Mouse (Mus musculus) B cell, adult 2 months (primary cell): ENCODE measurements at regions not wholly inside any gene's neighbourhood (a gene's known extent, or its start where the extent isn't known, plus 50 kb on each side); places are given as distances from the start of the nearest gene placed in this dataset.

ENCODE experiments used
- DNase-seq, 2 experiments: peaks; one replicate each; pipeline ENCODE4 v3.0.0; 2022

DNA sequence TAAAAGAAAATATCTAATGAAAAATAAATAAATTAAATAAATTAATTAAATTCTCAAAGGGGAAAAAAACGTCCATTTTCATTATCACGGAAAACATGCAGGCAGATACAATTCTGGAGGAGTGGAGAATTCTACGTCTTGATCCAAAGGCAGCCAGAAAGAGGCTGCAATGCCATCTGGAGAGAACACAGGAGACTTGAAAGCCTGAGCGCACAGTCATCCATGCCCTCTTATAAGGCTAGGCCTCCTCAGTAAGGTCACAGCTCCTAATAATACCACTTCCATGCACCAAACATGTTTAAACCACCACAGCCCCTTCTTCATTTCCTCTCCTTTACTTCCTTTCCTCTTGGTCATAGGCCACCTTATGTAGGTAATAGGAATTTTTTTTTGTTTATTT, 307.1 kb downstream of the Etv1 start:
- no peak for DNase-seq

DNA sequence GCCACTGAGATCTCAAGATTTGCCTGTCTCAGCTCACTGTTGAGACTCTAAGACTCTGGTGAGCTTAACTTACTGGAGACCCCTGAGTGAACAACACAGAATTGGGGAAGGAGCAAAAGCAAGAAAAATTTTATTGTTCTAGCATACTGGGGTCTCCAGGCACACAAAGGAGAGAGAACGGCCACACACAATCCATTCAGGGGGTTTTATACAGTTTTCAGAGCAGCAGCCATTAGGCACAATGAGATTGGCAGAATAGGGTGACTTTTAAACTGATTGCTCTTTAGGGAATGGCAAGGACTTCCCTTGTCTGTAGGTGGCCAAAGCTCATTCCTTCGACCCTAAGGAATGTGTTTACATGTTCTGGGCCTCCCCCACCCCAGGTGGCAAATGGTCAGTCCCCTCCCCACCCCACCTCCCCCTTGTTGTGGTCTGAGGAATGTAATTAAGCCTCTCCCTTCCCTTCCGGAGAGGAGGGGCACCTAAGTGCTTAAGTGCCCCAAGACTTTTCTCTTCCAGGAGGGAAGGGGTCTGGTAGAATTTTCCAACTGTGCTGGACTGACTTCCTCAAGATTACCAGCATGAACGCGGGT, 315.6 kb downstream of the Etv1 start:
- no peak for DNase-seq

DNA sequence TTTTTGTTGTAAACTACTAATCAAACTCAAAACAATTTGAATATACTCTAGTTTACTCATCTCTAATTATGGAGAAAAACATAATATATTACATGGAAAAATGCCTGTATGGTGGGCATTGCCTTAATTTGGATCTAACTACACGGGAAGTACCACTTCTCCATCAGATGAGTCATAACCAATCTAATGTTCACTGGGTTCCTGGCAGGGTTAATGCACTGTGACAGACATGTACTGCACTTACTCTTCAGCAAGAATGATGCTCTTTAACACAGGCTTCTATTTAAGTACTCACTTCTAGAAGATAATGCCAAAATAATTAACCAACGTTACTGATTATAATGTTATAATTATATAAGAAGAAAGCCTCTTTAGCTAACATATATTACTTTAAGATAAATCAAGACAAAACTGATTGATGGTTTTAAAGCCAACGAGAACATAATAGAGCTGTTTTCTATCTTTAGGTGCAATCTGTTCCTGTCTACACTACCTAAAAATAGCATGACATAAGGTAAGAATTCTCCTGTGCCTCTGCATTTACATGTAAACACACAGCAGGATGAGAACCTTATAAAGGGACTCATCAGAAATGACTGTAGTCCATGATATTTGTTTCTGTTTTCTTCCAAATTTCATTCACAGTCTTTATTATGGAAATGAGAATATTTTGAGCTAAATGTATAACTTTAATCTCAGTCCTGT, 344.4 kb downstream of the Etv1 start:
- DNase-seq: no peak

DNA sequence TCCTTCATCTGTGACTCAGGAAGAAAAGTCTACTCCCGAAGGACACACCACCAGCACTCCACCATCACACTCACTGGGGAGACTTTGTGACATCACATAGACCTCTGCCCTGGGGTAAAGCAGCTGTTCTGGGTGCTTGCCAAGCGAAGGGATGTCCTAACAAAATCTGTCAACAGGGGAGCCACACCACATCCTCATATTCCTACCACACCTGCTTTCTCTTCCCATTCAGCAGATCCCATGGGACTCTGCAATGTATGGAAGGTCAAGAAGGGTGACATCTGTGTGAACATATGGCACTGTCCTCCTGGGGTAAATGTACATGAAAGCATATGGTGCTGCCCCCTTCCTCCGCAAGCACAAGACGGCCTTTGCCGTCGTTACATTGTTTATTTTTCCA, 375.5 kb downstream of the Etv1 start:
- no peak for DNase-seq

DNA sequence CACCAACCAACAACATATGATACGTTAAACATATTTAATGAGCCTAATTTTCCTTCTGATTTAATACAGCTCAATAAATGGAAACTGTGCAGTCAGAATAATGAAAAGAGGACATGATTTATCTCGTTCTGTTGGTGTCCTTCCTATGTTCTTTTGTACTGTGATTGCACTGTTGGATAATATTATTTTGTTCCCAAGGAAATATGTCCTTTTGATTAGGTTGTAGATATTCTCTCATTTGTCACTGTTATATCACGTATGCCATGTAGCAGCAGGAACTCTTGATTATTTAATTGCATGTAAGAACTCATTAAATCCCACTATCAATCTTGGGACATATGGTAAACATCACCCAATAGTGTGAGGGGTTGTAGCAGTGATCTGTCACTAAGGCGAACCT, 397.8 kb downstream of the Etv1 start:
- no peak for DNase-seq

DNA sequence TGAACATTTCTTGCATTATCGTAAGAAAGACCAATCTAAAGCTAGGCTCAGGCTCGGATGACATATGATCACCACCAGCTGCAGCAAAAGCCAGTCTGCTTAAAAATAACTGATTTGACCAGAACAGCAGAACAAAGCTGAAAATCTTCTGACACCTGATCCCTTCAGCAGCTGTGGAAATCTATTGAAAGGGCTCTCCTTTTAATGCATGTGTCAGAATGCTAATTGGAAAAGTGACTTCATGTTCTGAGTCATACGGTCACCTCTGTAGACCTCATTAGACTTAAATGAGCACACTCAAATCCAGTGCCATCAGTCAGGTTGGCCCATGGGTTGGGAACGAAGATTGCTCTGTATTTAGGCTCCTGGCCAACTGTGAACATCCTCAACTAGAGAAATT, 444.9 kb downstream of the Etv1 start:
- DNase-seq: no peak

DNA sequence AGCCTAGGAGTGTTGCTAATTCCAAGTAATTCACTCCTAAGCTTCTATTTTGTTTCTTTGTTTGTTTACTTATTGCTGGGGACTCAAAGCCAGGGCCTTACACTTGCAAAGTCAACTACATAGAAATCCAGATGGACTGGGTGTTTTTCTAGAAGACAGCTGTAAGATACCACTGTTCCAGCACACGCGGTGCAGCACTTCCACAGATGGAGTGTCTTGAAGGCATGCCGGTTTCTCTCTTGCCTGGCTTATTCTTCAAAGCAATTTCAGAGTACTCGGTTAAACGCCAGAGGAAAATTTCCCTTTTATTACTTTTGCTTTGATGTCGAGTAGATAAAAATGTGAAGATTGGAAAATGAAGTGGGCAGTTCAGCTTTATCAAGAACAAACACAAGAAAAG, 477.4 kb downstream of the Etv1 start:
- no peak for DNase-seq

DNA sequence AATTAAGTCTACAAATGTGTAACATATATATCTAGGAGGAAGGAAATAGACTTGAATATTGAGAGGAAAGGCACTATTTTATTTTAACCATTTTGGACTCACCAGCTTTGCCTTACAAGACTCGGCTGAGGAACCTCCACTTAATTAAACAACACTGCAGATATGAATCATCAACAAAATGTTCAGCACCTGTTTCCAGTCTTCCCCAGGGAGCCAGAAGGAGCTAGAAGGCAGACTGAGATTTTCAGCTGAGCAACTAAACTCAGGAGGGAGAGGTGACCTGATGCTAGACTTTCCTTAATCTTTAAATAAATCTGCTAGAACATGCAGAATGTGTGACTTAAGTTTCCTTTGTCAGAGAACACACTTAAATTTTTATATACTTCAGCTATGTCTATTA, 478.4 kb downstream of the Etv1 start:
- DNase-seq: no peak

DNA sequence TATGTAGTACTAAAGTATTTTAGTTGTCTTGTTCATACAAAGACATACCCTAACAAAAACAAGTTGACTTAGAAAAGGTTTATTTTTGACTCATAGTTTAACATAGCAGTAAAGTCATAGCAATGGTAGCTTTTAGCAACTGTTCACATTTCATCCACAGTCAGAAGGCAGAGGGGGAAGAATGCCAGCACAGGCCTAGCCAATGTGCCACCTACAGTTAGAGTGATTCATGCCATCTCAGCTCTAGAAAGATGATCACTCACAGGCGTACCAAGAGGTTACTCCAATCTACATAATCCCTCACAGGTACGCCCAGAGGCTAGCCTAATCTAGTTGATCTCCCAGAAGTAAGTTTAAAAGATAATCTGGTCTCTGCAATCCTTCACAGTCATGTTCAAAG, 510.5 kb downstream of the Etv1 start:
- no peak for DNase-seq

DNA sequence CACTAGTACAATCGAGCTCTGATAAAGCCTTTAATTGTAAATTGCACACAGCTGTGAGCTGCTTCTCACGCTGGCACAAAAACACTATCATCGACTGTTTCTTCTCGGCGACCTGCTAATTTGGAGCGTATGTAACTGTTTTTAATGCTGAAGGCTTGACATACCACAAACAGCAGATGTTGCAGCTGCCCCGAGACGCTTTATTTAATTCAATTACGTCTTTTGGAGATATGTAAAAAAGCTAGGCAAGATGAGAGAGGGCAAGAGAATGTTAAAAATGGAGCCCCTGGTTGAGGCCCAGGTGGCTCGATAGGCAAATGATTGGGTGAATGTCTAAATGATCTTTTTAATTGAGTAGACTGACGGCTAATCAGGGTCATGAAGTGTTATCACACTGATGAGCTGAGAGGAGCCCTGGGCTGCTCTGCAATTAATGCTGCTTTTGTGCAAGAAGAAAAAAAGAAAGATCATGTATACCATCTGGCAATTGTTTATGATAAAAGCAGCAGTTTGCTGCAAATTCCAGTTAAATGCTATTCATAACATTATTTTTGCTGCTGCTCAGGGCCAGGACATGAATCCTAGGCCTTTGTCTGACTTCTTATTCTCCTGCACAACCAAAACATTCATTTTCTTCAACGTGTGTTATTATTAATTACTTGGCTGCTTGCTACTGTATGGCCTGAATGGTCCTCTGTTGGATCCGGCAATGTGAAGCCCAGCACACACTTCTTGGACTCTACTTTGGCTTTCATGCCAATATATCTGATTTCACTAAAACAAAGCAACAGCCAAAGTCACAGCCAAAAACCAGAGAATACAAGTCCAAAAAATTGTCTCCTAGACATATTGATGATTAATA, 522.4 kb downstream of the Etv1 start:
- no peak for DNase-seq

DNA sequence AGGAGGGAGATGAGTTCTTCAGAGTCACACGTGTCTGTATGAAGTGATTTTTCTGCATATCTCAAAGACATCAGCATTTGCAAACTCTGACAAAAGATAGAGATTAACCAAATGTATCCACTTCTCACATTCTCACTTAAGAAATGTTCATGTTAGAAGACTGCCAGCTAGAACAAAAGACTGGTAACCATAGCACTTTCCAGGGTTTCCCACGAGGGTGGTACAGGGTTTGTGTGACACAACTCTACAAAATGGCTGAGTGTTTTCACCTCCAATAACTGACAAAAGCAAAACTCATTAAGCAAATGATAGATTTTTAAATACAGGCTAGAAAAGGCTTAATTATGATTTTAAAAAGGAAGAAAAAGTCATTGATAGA, 523.0 kb downstream of the Etv1 start:
- no peak for DNase-seq

DNA sequence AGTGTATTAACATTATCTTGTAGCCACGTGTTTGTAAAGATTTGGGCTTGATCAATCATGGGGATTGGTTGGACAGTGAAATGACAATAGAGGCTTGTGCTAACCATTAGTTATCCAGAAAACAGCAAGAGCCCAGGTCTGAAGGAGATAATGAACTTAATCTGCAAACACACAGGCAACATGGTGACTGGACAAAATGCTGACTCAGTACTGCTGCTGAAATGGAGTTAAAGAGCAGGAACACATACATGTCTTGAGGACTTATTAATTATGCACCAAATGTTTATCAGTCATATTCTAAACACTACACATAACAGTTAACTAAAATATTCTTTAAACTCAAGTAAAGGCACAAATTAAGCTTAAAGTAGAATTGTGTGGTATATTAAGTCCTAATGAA, 528.6 kb downstream of the Etv1 start:
- DNase-seq: no peak

DNA sequence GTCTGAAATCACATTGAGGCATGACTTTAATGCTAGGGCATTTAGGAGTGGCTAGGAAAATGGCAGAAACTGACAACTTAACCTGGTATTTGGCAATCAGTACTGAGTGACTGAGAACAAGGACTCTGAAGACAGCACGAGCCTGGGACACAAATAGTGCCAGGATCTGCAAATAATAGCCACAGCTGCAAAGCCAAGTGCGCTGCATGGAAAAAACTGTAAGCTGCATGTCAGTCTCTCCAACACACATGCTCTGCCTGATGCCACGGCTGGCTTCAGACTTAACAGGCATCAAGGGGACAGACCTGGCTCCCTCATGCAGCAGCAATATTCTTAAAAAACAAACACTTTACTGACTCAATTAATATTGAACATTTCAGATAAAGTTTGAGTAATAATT, 530.7 kb downstream of the Etv1 start:
- no peak for DNase-seq

DNA sequence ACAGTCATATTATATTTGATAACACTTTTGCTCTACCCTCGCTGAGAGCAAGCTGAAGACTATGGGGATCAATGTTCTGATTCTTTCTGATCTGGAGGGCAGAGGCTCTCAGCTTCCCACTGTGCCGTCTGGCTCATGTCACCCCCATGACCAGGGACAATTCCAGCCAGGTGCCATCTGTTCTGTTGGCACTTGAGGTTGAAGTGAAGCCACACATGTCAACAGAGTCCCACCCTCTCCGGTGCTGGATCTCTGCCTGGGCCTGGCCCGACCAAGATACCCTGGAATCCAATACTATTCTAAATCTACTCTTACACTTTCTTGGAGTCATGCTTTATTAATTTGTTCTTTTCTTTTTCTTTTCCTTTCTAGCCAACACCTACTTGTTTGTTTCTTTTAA, 538.0 kb downstream of the Etv1 start:
- DNase-seq: no peak

DNA sequence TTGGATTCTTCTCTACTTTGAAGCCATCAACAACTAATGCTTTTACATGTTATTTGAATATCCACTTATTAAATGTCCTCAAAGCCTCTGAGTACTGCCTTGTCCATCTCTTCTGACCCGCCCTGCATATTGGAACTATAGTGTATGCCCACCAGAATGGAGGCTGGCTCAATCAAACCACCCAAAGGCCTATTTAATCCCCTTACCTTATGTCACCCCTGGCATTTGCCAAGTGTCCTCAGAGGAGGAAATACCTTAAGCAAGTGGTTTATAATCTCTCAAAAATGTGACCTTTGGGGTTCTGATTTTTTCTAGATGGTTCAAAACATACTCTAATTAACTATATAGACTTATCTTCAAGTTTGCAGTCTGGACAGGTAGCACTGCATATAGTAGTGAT, 542.3 kb downstream of the Etv1 start:
- DNase-seq: no peak

DNA sequence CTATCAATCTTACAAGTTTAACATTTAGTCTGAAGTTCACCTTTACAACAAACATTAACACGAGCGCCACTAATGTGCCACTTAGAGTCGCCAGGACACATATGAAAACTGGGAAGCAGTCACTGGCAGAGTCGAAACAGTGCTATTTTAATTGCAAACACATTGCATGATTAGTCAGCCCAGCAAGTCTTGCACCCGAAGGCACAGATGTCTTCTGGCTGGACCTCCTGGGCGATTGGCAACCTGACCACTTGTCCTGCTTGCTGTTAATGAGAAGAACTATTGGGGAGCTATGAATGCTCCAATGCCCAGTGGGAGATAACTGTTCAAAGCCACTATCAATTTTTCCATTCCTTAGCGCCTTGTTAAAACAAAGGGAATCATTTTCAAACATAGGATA, 547.0 kb downstream of the Etv1 start:
- no peak for DNase-seq

DNA sequence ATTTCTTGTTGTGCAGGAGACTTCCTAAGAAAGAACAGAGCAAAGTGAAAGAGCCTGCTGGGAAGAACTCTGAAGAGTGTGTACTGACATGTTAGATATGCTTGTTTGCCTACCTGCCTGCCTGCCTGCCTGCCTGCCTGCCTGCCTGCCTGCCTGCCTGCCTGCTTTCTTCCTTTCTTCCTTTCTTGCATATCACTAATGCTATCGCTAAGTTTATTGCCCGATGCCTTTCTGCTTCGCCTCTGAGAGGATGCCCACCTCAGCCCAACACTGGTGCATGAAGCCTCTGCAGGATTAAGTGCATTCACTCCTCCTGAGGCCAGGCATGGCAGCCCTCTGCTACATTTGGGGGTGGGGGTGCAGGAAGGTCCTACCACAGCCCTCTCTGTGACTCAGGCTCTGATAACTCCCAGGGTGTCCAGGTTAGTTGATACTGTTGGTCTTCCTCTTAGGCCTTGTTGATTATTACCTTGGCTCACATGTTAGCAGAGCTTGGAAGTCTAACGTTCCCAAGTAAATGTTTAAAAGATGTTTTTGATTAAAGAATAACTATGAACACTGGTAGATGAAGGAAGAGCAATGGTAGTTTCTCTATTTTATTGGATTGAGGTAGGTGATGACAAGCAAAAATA, 547.6 kb downstream of the Etv1 start:
- no peak for DNase-seq

DNA sequence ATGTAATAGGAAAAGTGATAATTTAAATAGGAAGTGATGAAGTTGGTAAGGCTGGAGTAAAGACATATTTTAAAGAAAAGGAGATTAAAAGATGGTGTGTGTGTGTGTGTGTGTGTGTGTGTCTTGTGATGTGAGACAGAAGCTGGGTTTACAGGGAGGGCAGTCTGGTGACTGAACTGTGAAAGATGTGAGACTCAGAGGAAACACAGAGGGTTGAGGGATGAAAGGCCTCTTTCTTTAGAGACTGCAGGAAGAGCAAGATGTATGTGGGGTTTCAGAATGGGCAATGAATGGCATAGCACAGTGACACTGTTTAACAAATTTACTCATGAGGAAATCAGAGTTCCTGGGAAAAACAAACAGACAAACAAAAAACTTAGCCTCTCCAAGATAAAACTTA, 549.2 kb downstream of the Etv1 start:
- no peak for DNase-seq

DNA sequence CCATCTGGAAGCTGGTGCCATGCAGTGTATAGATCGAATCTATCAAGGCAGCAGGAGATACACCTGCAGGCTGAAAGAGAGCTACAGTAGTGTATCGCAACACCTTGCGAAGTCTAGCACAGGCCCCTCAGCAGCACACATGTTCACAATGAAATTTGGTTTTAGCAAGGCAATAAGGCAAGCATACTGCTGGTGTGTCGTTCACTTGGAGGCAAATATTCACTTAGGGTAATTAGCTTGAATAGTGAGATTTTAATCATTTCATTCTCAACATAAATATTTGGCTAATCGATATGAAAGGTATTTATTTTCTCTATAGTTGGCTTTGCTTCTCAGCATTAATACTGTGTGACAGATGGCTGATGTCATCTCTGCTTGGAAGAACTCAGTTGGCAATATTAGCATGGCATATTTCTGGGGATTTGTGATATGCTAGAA, 559.9 kb downstream of the Etv1 start:
- DNase-seq: no peak

DNA sequence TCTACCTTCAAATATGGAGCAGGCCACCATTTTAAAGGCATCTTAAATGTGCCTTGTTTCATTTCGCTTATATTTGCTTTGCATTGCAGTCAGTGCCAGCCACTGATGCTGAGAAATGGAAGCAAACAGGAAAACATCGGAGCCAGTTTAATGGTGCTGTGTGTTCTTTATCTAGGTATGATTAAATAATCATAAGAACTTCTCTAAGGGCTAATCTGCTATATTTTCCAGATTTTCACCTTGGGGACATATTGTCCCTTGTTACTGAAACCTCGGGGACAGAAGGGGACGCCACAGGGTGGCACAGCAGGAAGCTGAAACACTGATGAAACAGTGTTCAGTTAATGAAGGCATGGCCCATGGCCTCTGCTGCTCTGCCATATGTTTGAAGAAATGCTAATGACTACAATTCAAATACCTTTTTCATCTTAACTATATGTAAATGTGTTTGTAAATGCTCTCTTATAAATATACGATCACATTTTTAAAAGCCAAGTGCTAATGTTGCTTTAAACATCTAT, 562.6 kb downstream of the Etv1 start:
- no peak for DNase-seq

DNA sequence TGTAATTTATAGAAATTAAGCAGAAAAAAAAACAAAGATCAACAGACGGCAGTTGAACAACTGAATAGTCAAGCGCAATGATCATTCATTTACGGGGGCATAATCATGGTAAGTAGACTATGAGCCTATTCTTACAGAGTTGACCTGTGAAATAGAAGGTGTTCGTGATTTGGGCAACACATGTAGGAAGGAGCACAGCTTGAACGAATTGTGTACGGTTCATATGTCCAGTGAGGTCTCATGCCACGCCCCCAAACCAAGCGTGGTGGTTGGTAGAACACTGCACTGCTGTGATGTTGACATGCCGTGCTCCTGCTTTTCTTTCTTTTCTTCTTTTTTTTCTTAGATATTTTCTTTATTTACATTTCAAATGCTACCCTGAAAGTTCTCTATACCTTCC, 563.1 kb downstream of the Etv1 start:
- DNase-seq: no peak

DNA sequence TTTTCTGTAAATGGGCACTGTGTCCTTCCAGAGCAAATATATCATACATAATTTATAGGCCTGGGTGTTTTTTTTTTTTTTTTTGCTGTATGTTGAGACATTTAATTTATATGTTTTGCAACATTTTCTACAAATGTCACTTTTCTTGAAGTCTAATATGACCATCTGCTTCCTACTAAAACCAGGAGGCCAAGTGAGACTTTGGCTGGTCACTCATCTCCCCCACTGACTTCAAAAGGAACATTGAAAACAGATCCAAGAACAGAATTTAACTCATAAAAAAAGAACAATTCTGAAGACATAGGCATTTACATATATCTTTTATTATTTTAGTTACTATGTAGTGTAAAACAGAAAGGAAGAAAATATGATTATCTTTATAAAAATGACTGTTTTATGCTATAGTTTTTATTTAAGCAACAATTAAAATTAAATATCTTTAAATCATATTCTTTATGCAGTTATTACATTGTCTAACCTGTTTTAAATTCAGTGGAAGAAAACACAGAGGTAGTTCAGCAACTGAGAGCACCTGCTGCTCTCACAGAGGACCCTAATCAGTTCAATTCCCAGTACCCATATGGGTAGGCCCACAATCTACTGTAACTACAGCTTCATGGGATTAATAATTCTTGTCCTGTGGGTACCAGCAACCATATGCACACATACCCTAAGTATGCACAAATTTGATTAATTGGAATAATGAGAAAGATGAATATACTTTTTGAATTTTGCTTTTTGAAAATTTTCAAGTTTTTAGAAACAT, 592.5 kb downstream of the Etv1 start:
- no peak for DNase-seq

DNA sequence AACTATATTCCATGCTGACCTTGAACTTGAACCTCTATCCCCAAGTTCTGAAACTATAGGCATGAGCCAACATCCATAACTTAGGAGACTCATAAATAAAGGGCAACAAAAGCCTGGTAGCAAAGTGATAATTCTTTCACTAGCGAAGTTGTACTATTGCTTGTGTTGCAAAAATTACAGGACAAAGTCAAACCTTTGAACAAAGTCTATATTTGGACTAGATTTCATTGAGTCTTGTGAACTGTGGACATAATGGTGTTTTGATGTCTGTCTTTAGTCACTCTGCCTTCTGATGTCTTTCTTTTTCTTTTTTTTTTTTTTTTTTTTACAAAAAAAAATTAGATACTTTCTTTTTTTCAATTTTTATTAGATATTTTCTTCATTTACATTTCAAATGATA, 594.5 kb downstream of the Etv1 start:
- DNase-seq: no peak
